Mouse (Mus musculus) embryonic facial prominence, embryonic 14.5 days (tissue): ENCODE data around the gene Olfr284. TPM values are rescaled to one million over a fixed set of nuclear protein-coding genes. Genes with fewer than 3 reads are reported as not detected.

Source experiments
- ATAC-seq: fragments of 200-750 bp; cut with Nextera tagmentation; 2 replicates; pipeline ENCODE4 v1.8.0; 2017; ENCODE audit warnings: low read depth, moderate number of reproducible peaks, moderate TSS enrichment
- DNase-seq: peaks from one replicate; pipeline ENCODE4 v3.0.0-alpha.2; 2015; ENCODE audit warnings: low spot score
- H3K27ac ChIP-seq: fragments of 300-500 bp; sonication (generic); replicated peaks from 2 replicates; pipeline ENCODE4 v1.5.1; 2014; ENCODE audit warnings: low read depth, mild to moderate bottlenecking, low read length, moderate library complexity
- H3K27me3 ChIP-seq: fragments of 300-500 bp; sonication (generic); replicated peaks from 2 replicates; pipeline ENCODE4 v1.6.1; 2014; ENCODE audit warnings: low read length; ENCODE audit not compliant: control insufficient read depth, insufficient read depth
- H3K36me3 ChIP-seq: fragments of 300-500 bp; sonication (generic); 2 replicates; pipeline ENCODE4 v1.6.1; 2014; ENCODE audit warnings: low read length, mixed read lengths; ENCODE audit not compliant: control insufficient read depth, insufficient read depth
- H3K4me1 ChIP-seq: fragments of 300-500 bp; sonication (generic); 2 replicates; pipeline ENCODE4 v1.6.1; 2014; ENCODE audit warnings: antibody characterized with exemption, low read length; ENCODE audit not compliant: control insufficient read depth, insufficient read depth
- H3K4me2 ChIP-seq: fragments of 300-500 bp; sonication (generic); 2 replicates; pipeline ENCODE4 v1.6.1; 2014; ENCODE audit warnings: low read depth, mild to moderate bottlenecking, low read length, moderate library complexity, mixed read lengths
- H3K4me3 ChIP-seq: fragments of 300-500 bp; sonication (generic); 2 replicates; pipeline ENCODE4 v1.5.1; 2014; ENCODE audit warnings: low read depth, mild to moderate bottlenecking, low read length
- H3K9ac ChIP-seq: fragments of 300-500 bp; sonication (generic); 2 replicates; pipeline ENCODE4 v1.6.1; 2014; ENCODE audit warnings: low read depth, mild to moderate bottlenecking, low read length, moderate library complexity, mixed read lengths
- H3K9me3 ChIP-seq: fragments of 300-500 bp; sonication (generic); 2 replicates; pipeline ENCODE4 v1.6.1; 2016; ENCODE audit warnings: low read length; ENCODE audit not compliant: control insufficient read depth
- WGBS: fragments of 180-500 bp; shearing (Covaris S2); extraction: QIAGEN DNeasy Blood & Tissue Kit; methylation state at CpG from one replicate; pipeline ENCODE4 v1.1.7; 2014; 5-methylcytosine and 5-hydroxymethylcytosine counted together
- polyA plus RNA-seq: library from polyadenylated mRNA; unstranded; fragments of >200 nt; fragmentation: Nextera tagmentation; extraction: Ambion mirVana; gene quantifications from 2 replicates; pipeline ENCODE4 v1.2.1, GENCODE M21; 2014

Gene Olfr284
- 0.43 TPM in 1 of 2 replicates, not detected in the other for polyA plus RNA-seq

DNA sequence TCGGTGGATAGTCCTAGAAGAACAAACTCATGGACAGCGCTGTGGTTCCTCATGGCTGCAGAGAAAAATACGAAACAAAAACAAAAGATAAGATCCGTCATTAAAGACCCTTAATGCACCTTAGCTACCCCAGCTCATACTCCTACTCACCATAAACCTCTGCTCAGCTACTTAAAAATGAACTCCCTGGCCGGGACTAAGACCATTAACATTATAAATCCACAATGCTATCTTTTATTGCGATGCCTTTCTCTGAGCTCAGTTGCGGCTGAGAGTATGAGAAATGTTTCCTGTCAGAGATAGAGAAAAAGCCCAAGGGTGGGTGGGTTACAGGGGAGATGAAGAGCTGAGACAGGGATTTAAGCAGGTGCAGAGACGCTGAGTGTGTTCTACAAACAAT, at the start of gene Olfr284:
Gene Olfr284, minus strand, starts transcription at position 101 of the 400 bp plus-strand sequence.
- 83% methylated on average over 8 of the region's 8 CpGs for WGBS
- Histone ChIP-seq H3K9me3 (no peaks in the 10 kb centered on the region), H3K4me1 (no peaks in the 10 kb centered on the region), H3K4me3 (no peak within 1 kb of the TSS), H3K27me3 (no peaks in the 10 kb centered on the region), H3K9ac (no peak within 1 kb of the TSS), H3K36me3 (no peaks in the 10 kb centered on the region), H3K27ac (no peak within 1 kb of the TSS), H3K4me2 (no peak within 1 kb of the TSS)
- ATAC-seq (no peak), DNase-seq (no peak)

DNA sequence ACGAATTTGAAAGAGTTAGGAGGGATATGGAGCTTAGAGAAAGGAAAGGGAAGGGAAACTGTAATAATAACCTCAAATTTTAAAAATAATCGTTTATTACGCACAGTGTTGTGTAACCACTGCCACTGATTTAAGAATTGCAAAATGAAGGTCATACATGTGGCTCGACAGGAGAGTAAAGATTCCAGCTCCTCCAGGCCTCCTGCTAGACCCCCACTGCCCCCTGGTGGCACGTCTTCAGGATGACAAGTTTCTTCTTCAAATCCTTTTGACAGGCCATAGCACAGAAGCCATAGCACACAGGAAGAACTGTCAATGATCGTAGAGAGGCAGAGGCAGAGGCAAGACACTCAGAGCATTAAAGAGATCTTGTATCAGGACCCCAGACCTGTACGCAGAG, 49.0 kb upstream of the Olfr284 start:
- no peak overlapping the region for H3K4me2 ChIP-seq
- H3K9me3 ChIP-seq, result peaks cover under 1% of the 10 kb centered on the region; the same call in 1 of the 2 replicates
- H3K4me1 ChIP-seq, result no peaks in the 10 kb centered on the region
- no peaks in the 10 kb centered on the region for H3K36me3 ChIP-seq
- H3K27me3 ChIP-seq, result no peaks in the 10 kb centered on the region
- DNase-seq (peak; percentile 82), ATAC-seq (no peak; the same call in 1 of the 2 replicates)
- no peak overlapping the region for H3K9ac ChIP-seq
- no peak overlapping the region for H3K27ac ChIP-seq
- no peak overlapping the region for H3K4me3 ChIP-seq
- 30% methylated on average over 7 of the region's 7 CpGs for WGBS

DNA sequence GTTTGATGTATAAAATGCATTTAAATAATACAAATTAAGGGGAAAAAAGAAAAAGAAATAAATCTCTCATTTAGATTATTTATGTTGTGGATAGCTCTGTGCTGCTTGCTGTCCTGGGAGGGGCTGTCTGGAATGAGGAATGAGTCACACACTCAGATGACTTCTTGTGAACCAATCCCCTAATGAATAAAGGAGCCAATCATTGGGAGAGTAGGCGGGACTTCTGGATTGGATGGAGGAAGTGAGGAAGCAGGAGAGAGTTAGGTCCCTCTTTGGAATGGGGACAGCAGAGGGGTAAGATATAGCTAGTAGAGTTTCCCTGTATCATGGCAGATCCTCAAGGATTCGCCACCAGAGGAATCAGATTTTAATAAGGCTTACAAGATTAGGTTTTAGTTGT, 46.8 kb upstream of the Olfr284 start:
- no peak overlapping the region for H3K27ac ChIP-seq
- no peak overlapping the region for H3K9ac ChIP-seq
- no peaks in the 10 kb centered on the region for H3K27me3 ChIP-seq
- no peaks in the 10 kb centered on the region for H3K9me3 ChIP-seq
- H3K36me3 ChIP-seq, result no peaks in the 10 kb centered on the region
- DNase-seq (peak; percentile 15), ATAC-seq (no peak)
- no peak overlapping the region for H3K4me2 ChIP-seq
- no peak overlapping the region for H3K4me3 ChIP-seq
- 77% methylated on average over 2 of the region's 2 CpGs for WGBS
- H3K4me1 ChIP-seq, result no peaks in the 10 kb centered on the region

DNA sequence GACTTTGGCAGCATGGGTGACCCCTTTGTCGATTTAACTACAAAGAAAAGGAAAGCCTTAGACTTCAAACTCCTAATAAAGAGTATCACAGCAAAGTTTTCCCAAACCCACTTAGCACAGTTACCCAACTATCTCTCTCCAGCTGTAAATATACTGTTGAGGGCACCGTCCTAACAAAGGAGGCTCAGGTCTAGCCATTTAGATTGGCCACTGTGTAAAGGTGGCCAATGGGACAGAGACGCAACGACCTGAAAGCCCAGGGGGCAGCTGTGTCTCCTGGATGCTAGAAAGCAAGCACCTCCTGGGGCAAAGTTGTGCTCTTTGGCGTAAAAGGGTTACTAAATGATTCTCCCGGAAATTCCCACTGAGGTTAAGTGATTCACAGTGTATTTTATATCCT, 40.1 kb upstream of the Olfr284 start, which contains the start of gene Olfr283:
Gene Olfr283, minus strand, starts transcription at position 101 of the 400 bp plus-strand sequence.
- H3K27me3 ChIP-seq, result no peaks in the 10 kb centered on the region

DNA sequence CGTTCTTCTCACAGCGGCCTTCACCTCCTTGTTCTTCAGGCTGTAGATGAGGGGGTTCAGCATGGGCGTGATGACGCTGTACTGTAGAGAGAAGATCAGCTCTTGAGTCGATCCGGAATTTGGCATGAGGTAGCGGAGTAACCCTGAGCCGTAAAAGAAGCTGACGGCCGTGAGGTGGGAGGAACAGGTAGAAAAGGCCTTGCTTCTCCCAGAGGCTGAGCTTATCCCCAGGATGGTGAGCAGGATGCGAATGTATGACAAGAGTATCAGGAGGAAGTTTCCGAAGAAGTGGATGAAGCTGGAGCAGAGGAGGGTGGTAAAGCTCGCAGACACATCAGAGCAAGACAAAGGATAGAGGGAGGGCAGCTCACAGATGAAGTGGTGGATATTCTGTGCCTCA, 37.4 kb upstream of the Olfr284 start:
- Histone ChIP-seq H3K27ac (no peak overlapping the region), H3K9me3 (no peaks in the 10 kb centered on the region), H3K4me1 (no peaks in the 10 kb centered on the region), H3K9ac (no peak overlapping the region), H3K4me2 (no peak overlapping the region), H3K36me3 (no peaks in the 10 kb centered on the region), H3K27me3 (no peaks in the 10 kb centered on the region), H3K4me3 (no peak overlapping the region)
- no peak for ATAC-seq
- whole genome bisulfite sequencing, result 90% methylated on average over 13 of the region's 13 CpGs
- no peak for DNase-seq

More for the DNA sequence above, 40.1 kb upstream of the Olfr284 start, which contains the start of gene Olfr283:
- H3K4me2 ChIP-seq, result no peak within 1 kb of the TSS
- 80% methylated on average over 6 of the region's 6 CpGs for WGBS
- H3K4me1 ChIP-seq, result no peaks in the 10 kb centered on the region
- H3K9ac ChIP-seq, result no peak within 1 kb of the TSS
- DNase-seq (no peak), ATAC-seq (no peak)
- H3K36me3 ChIP-seq, result no peaks in the 10 kb centered on the region
- no peaks in the 10 kb centered on the region for H3K9me3 ChIP-seq
- H3K27ac ChIP-seq, result no peak within 1 kb of the TSS
- H3K4me3 ChIP-seq, result no peak within 1 kb of the TSS

DNA sequence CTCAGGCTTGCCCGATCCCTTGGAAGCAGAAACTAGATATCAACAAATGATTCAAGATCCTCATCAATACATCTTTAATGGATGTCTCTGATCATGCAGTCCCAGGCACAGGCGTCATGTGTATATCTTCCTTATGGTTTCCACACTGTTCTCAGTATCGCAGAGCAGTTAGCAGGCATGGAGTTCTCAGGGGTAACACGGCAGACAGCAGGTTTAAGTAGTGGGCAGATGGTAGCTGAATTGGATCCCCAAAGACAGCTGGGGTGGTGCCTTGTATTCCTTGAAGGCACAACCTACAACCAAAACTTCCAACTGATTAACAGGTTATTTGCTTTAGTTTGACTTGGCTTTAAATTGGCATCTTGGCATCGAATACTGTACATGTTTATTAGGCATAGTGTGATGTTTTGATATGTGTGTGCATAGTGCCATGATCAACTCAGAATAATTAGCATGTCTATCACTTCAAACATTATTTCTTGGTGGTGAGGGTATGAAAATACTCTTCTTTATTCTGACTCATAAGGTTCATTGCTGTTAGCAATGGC, 23.5 kb downstream of the Olfr284 start, which contains the start of gene Olfr285:
Gene Olfr285, minus strand, starts transcription at position 177 of the 548 bp plus-strand sequence.
- Histone ChIP-seq H3K27me3 (no peaks in the 10 kb centered on the region), H3K9ac (no peak within 1 kb of the TSS), H3K4me2 (no peak within 1 kb of the TSS), H3K4me3 (no peak within 1 kb of the TSS), H3K27ac (no peak within 1 kb of the TSS), H3K4me1 (no peaks in the 10 kb centered on the region), H3K36me3 (no peaks in the 10 kb centered on the region), H3K9me3 (no peaks in the 10 kb centered on the region)
- WGBS, result 91% methylated on average over 5 of the region's 5 CpGs
- no peak for DNase-seq
- no peak for ATAC-seq

DNA sequence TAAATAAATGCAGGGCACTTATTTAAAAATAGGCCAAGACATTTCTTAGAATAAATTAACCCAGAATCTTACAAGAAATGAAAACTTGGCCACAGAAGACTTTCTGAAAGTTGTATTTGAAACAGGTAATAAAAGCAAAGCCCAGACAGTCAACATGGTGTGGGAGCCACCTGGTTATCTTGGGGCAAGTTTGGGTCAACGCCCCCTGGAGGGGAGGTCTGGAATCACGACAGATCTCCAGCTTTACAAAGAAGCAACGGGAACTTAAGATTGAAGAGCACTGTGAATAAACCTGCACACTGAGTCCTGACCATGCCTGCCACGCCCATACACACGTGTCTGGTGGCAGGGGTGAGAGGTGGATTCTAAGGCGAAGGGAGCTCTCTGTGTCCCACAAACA, 25.1 kb downstream of the Olfr284 start:
- Histone ChIP-seq H3K4me2 (no peak overlapping the region), H3K36me3 (no peaks in the 10 kb centered on the region), H3K27me3 (no peaks in the 10 kb centered on the region), H3K9me3 (no peaks in the 10 kb centered on the region), H3K4me1 (no peaks in the 10 kb centered on the region), H3K9ac (no peak overlapping the region), H3K27ac (no peak overlapping the region), H3K4me3 (no peak overlapping the region)
- no peak for ATAC-seq
- 53% methylated on average over 6 of the region's 6 CpGs for WGBS
- DNase-seq, result no peak

DNA sequence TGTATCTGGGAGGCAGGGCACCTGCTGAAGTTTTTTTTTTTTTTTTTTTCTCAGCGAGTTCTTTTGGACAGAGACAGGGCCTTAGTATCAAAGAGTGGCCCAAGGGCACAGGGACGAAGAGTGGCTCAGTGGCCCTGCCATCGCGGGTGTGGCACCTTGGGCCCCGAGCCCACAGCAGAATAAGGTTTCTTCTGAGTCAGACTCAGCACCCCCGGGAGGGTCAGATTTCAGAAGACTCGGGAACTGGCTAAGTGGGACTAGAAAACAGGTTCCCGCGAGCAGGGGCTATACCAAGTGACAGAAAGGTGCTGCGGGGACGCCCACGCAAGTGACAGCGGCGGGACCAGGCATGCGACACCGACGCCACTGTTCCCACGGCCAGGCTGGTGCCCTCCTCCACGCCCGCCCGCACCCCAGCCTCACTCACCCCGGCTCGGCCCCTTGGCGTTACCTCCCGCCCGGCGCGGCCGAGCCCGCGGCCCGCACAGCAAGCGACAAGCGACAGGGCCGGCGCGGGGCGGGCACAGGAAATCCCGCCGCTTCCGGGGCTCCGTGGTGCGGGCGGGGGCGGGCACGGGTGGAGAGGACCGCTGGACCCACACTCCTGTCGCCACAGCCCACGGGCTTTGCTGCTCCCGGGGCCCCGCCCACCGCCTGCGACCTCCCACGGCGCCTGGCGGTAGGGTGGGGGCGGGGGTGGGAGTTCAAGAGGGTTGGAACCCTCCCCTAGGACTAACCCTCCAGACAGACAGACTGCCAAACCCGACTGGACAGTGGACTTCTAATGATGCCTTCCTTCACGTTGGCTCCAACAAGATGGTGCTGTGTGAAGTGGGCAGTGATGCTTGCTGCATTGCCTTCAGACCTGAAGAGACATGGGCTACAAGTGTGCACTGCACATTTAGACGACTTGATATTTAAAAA, 44.9 kb downstream of the Olfr284 start, which contains the start of gene Zfp641:
Gene Zfp641, minus strand, starts transcription at position 534 of the 924 bp plus-strand sequence.
- peak; percentile 62; the same call in 1 of the 2 replicates for ATAC-seq
- Histone ChIP-seq H3K4me3 (peak within 1 kb of the TSS; percentile 62), H3K9ac (peak within 1 kb of the TSS; percentile 74), H3K27ac (no peak within 1 kb of the TSS), H3K4me2 (peak within 1 kb of the TSS; percentile 95), H3K27me3 (0 out of 2 replicates have a peak, but pooled peaks cover 7% of the 10 kb centered on the region), H3K9me3 (peaks cover 4% of the 10 kb centered on the region; the same call in 1 of the 2 replicates), H3K36me3 (no peaks in the 10 kb centered on the region), H3K4me1 (0 out of 2 replicates have a peak, but pooled peaks cover 4% of the 10 kb centered on the region)
- peak; percentile 40 for DNase-seq
- WGBS, result 2% methylated on average over 25 of the region's 60 CpGs
